9 mouse cellular contexts compared by ENCODE assay signal in genomic region chr12:17089710-17090339, GRCm38 (mm10).
DNase-seq lines count a peak whose midpoint lies in the region; ATAC-seq and TF ChIP-seq lines count a peak whose summit lies in the region.
"Had no signal": no experiment of that assay in that cellular context is flagged by ENCODE, and none has a peak within 500 bp of the region (broad histone marks: within the 10 kb centered on the region; RNA-seq: fewer than 3 reads in every experiment).

No protein-coding gene starts in this region.

- H3K9me3 ChIP-seq in heart, embryonic 12.5 days (replicated peaks) = no peaks in the 10 kb centered on the region
- H3K9me3 ChIP-seq in lung, embryonic 16.5 days (ENCODE audit: control insufficient read depth, low read length) = no peaks in the 10 kb centered on the region
- no peaks in the 10 kb centered on the region for H3K9me3 ChIP-seq in hindbrain, embryonic 16.5 days (ENCODE audit: control insufficient read depth, low read length)
- no peaks in the 10 kb centered on the region for H3K9me3 ChIP-seq in stomach, postnatal 0 days (ENCODE audit: control insufficient read depth, low read length)
- H3K9me3 ChIP-seq: limb, embryonic 12.5 days had no signal

- H3K36me3 ChIP-seq in heart, embryonic 12.5 days = no peaks in the 10 kb centered on the region
- no peaks in the 10 kb centered on the region for H3K36me3 ChIP-seq in heart, adult 2 months (ENCODE audit: control insufficient read depth, insufficient read depth, low read length)
- no peaks in the 10 kb centered on the region for H3K36me3 ChIP-seq in lung, embryonic 16.5 days (ENCODE audit: control insufficient read depth, insufficient read depth, low read length)
- no peaks in the 10 kb centered on the region for H3K36me3 ChIP-seq in hindbrain, embryonic 16.5 days (ENCODE audit: control insufficient read depth, insufficient read depth, low read length)
- H3K36me3 ChIP-seq in stomach, postnatal 0 days (ENCODE audit: control insufficient read depth, insufficient read depth, low read length) = no peaks in the 10 kb centered on the region
- H3K36me3 ChIP-seq: limb, embryonic 12.5 days had no signal

- intact Hi-C loops in heart, adult 2 months (cut with DNase I) = no loop called here

- no peak overlapping the region for H3K4me3 ChIP-seq in heart, embryonic 12.5 days
- H3K4me3 ChIP-seq in heart, adult 2 months = no peak overlapping the region
- H3K4me3 ChIP-seq in lung, embryonic 16.5 days (ENCODE audit: low read length) = no peak overlapping the region
- H3K4me3 ChIP-seq in hindbrain, embryonic 16.5 days (ENCODE audit: low read length) = no peak overlapping the region
- H3K4me3 ChIP-seq in stomach, postnatal 0 days (ENCODE audit: low read depth, low read length) = no peak overlapping the region
- H3K4me3 ChIP-seq: limb, embryonic 12.5 days had no signal

- H3K9ac ChIP-seq in heart, embryonic 12.5 days = no peak overlapping the region
- H3K9ac ChIP-seq in heart, adult 2 months (ENCODE audit: low read depth, low read length) = no peak overlapping the region
- no peak overlapping the region for H3K9ac ChIP-seq in lung, embryonic 16.5 days (ENCODE audit: low read length)
- H3K9ac ChIP-seq in hindbrain, embryonic 16.5 days (ENCODE audit: low read depth, low read length) = no peak overlapping the region
- no peak overlapping the region for H3K9ac ChIP-seq in stomach, postnatal 0 days (ENCODE audit: low read length)
- H3K9ac ChIP-seq: limb, embryonic 12.5 days had no signal

- WGBS in heart, embryonic 12.5 days = 41% methylated on average over 7 of the region's 7 CpGs
- WGBS in heart, adult 2 months = 51% methylated on average over 7 of the region's 7 CpGs
- WGBS in lung, embryonic 16.5 days = 35% methylated on average over 7 of the region's 7 CpGs
- 42% methylated on average over 7 of the region's 7 CpGs for WGBS in hindbrain, embryonic 16.5 days
- WGBS in stomach, postnatal 0 days = 39% methylated on average over 7 of the region's 7 CpGs

- H3K79me2 ChIP-seq in heart, adult 2 months (replicated peaks; ENCODE audit: control insufficient read depth, insufficient read depth, low read length) = no peaks in the 10 kb centered on the region

- peak overlapping the region; percentile 21; the same call in 1 of the 2 replicates for H3K4me2 ChIP-seq in heart, embryonic 12.5 days
- no peak overlapping the region for H3K4me2 ChIP-seq in lung, embryonic 16.5 days (ENCODE audit: low read depth, low read length)
- peak overlapping the region; percentile 11; the same call in 1 of the 2 replicates for H3K4me2 ChIP-seq in hindbrain, embryonic 16.5 days (ENCODE audit: low read length)
- H3K4me2 ChIP-seq in stomach, postnatal 0 days (replicated peaks; ENCODE audit: low read depth) = no peak overlapping the region
- H3K4me2 ChIP-seq: limb, embryonic 12.5 days had no signal

- DNase-seq in heart, adult 2 months = no peak
- no peak for DNase-seq in lung, postnatal 10 days
- DNase-seq in stomach, postnatal 0 days (ENCODE audit: low spot score) = peak; percentile 22
- no peak for DNase-seq in layer of hippocampus, adult 18-20 months (ENCODE audit: low spot score in 2 of 2)
- DNase-seq in cerebellum, postnatal 36 days = no peak

- no peak for TF ChIP-seq POLR2A in heart, adult 2 months (IDR thresholded peaks at IDR 0.05; ENCODE audit: insufficient read depth, low read depth, low read length)

- peak overlapping the region; percentile 39 for H3K27ac ChIP-seq in heart, embryonic 12.5 days (ENCODE audit: poor library complexity, severe bottlenecking)
- H3K27ac ChIP-seq in heart, adult 2 months = no peak overlapping the region
- H3K27ac ChIP-seq in lung, embryonic 16.5 days (ENCODE audit: low read length) = no peak overlapping the region
- H3K27ac ChIP-seq in hindbrain, embryonic 16.5 days (ENCODE audit: low read depth, low read length) = no peak overlapping the region
- H3K27ac ChIP-seq in stomach, postnatal 0 days (replicated peaks) = no peak overlapping the region
- H3K27ac ChIP-seq: limb, embryonic 12.5 days had no signal

- H3K4me1 ChIP-seq in heart, embryonic 12.5 days (replicated peaks) = peaks cover 57% of the 10 kb centered on the region
- no peaks in the 10 kb centered on the region for H3K4me1 ChIP-seq in heart, adult 2 months (ENCODE audit: control insufficient read depth, insufficient read depth, low read length)
- H3K4me1 ChIP-seq in lung, embryonic 16.5 days (replicated peaks; ENCODE audit: control insufficient read depth, insufficient read depth, low read length) = peaks cover 10% of the 10 kb centered on the region; the same call in 1 of the 2 replicates
- H3K4me1 ChIP-seq in hindbrain, embryonic 16.5 days (ENCODE audit: control insufficient read depth, insufficient read depth, low read depth, low read length) = peaks cover 14% of the 10 kb centered on the region
- no peaks in the 10 kb centered on the region for H3K4me1 ChIP-seq in stomach, postnatal 0 days (replicated peaks; ENCODE audit: control insufficient read depth, insufficient read depth)

- no peaks in the 10 kb centered on the region for H3K27me3 ChIP-seq in heart, embryonic 12.5 days (replicated peaks)
- no peaks in the 10 kb centered on the region for H3K27me3 ChIP-seq in heart, adult 2 months (ENCODE audit: control insufficient read depth, insufficient read depth, low read length)
- no peaks in the 10 kb centered on the region for H3K27me3 ChIP-seq in lung, embryonic 16.5 days (ENCODE audit: control insufficient read depth, insufficient read depth, low read depth, low read length)
- no peaks in the 10 kb centered on the region for H3K27me3 ChIP-seq in hindbrain, embryonic 16.5 days (replicated peaks; ENCODE audit: control insufficient read depth, insufficient read depth, low read length)
- no peaks in the 10 kb centered on the region for H3K27me3 ChIP-seq in stomach, postnatal 0 days (ENCODE audit: control insufficient read depth, insufficient read depth, low read length)
- H3K27me3 ChIP-seq: limb, embryonic 12.5 days had no signal

- no peak for TF ChIP-seq EP300 in heart, adult 2 months (IDR thresholded peaks at IDR 0.05; ENCODE audit: insufficient read depth, low read depth, low read length)
- no peak for TF ChIP-seq EP300 in stomach, postnatal 0 days (optimal IDR thresholded peaks at IDR 0.05)

- TF ChIP-seq CTCF in heart, adult 2 months (IDR thresholded peaks at IDR 0.05) = no peak
- no peak for TF ChIP-seq CTCF in stomach, postnatal 0 days (IDR thresholded peaks at IDR 0.05; ENCODE audit: low read depth)

- ATAC-seq in heart, embryonic 12.5 days (ENCODE audit: insufficient number of reproducible peaks, low FRiP score) = no peak
- peak; percentile 53 for ATAC-seq in lung, embryonic 16.5 days (ENCODE audit: low read depth)
- peak; percentile 49 for ATAC-seq in hindbrain, embryonic 16.5 days
- ATAC-seq in stomach, postnatal 0 days (ENCODE audit: low FRiP score, low TSS enrichment) = no peak

Comparison
In these comparisons a context has a peak if more than half of its experiments do, and no peak if none do; other contexts are left out.
1. ATAC-seq: peak in lung, embryonic 16.5 days (single experiment) and hindbrain, embryonic 16.5 days (single experiment); none in heart, embryonic 12.5 days (single experiment) and stomach, postnatal 0 days (single experiment).
2. H3K4me2 ChIP-seq: peak in heart, embryonic 12.5 days (single experiment) and hindbrain, embryonic 16.5 days (single experiment); none in lung, embryonic 16.5 days (single experiment) and stomach, postnatal 0 days (single experiment).